Mouse (Mus musculus) left cerebral cortex, adult 6 months (tissue): Measurements from ENCODE around the gene Tnxb. TPM values are rescaled to one million over a fixed set of nuclear protein-coding genes. Genes with fewer than 3 reads are reported as not detected.

Source experiments
- long read RNA-seq, 2 experiments: library from polyadenylated mRNA; unstranded; transcript quantifications; one replicate each; pipeline ENCODE4 v2.0.0; 2019 to 2020
- polyA plus RNA-seq: library from polyadenylated mRNA; unstranded; fragments of <200 nt; fragmentation: Nextera tagmentation; gene quantifications from 2 replicates; pipeline ENCODE4 v1.2.3, GENCODE M21; 2021

Tnxb gene
- polyA plus RNA-seq: 0.04 and 0.10 TPM in 2 replicates
- long read RNA-seq, experiment 1: 0 reads
- long read RNA-seq, experiment 2, partial matches to known transcripts: 1 of 1 reads
- long read RNA-seq, experiment 2, other reads (novel, unspliced or antisense): 0 of 1 reads

DNA sequence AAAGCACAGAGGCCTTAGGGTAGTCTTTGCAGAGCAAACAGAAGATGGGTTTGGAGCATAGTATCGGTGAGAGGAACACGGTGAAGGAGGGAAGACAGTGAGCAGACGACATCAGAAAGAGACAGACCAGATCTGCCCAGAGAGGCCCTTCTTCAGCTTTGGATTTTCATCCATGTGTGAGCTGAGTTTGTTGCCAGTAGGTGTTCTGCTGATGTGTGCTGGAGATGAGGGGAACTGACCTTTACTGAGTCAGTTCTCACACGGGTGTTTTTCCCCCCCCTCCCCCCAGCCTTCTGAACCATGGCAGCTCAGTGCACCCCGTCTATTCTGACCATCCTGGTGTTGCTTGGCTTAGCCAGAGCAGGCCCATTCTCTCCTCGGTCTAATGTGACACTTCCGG lies at the start of gene Tnxb:
Tnxb (plus strand) TSS at position 301 of the 400 bp plus-strand sequence.

DNA sequence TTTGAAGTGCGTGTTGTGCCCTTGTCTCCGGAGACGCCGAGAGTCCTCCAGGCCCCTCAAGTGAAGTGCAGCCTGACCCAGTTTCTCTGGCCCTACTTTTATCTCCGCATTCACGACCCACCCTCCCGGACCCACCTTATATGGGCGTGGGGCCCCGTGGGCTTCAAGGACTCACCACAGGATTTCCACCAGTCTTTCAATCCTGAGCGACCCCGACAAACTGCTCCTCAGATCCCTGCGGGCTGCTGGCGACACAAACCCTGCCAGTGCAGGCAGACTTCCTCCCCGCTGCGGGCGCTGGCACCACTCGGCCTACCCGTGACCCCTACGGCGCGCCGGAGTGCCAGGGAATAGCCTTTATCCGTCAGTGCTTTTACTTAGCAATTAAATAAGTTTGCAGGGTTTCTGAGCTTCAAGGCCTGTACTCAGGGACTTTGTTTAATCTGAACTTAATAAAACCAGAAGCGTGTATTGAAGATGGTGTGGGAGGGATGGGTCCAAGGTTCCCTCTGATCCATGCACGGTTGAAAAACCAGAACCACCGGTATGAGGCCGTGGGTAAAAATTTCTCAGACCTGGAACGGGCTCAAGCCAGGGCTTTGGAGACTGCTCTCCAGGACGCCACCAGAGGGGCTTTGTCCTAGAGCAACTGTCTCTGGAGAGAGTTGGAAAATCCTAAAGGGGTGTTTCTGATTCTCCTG lies 42.2 kb upstream of the Tnxb start, which contains the start of gene Ppt2:
Ppt2 (minus strand) TSS at position 568 of the 701 bp plus-strand sequence.

GRCm38 (mm10) chr17:34629221-34629751 lies 41.0 kb upstream of the Tnxb start, which contains the start of gene Prrt1:
TSS of gene Prrt1 (plus strand) at chr17:34629533.

DNA sequence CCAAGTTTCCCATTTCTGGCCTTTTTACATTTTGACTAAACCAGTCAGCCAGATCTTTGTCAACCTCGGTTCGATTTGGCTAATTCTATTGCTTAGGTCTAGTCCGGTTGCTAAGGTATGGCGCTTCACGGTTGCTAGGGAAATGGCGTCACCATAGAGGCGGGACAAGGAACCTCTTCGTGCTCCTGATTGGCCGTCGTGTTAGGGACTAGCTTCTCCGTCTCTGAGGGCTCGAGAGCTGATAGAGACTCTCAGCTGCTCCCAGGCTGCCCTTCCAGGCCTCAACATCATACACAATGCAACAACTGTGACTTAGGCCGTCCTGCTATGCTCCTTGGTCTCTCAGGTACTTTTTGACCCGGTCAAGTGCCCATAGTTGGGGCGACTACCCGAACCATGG lies 25.7 kb upstream of the Tnxb start, which contains the start of gene Fkbpl:
Fkbpl (plus strand) TSS at position 157 of the 400 bp plus-strand sequence.

DNA sequence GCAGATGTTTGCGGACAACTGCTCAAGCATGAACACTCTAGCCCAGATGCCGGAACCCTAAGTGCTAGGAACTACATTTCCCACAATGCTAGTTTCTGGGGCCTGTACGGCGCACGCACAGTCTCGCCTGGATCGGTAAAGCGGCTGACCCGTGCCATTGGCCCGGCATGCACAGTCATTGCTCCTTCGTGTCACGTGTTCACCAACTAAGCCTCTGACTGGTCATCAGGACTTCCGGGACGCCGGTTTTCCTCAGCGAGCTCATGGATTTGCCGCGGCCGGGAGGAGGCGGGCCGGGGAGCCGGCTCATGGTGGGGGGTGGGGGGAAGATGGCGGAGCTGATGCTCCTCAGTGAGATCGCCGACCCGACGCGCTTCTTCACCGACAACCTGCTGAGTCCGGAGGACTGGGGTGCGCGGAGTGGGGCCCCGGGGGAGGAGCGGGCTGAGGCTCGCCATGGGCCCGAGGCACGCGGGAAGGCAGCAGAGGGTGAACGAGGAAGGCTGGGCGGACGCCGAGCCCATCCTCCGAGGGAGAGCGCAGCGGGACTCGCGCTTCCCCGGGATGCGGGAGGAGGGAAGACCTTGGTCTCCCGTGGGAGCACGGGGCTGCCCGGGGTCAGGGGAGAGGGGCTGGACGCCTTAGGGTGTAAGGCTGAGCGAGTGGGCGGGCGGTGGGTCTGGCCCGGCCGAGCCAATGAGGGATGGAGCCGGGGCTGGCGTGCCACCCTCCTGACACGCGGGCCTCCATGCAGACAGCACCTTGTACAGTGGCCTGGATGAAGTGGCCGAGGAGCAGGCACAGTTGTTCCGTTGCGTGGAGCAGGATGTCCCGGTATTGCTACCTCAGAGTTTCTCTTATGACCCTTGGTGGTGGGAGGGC lies 23.2 kb upstream of the Tnxb start, which contains the start of gene Atf6b:
Atf6b (plus strand) TSS at position 241 of the 882 bp plus-strand sequence.

GRCm38 (mm10) chr17:34743719-34744118 lies 73.4 kb downstream of the Tnxb start, which contains the start of gene C4b:
TSS of gene C4b (minus strand) at chr17:34743882.

Other genes with a start within 250 kb of the Tnxb start
- not detected in 2 replicates for gene Btnl4, start 193.2 kb upstream of the Tnxb start, polyA plus RNA-seq
- gene Btnl6, start 153.2 kb upstream of the Tnxb start, polyA plus RNA-seq: not detected in 2 replicates
- 0.38 and 2.3 TPM in 2 replicates for gene Notch4, start 106.3 kb upstream of the Tnxb start, polyA plus RNA-seq
- 0.33 and 1.7 TPM in 2 replicates for gene Gpsm3, start 80.7 kb upstream of the Tnxb start, polyA plus RNA-seq
- gene Pbx2, start 79.3 kb upstream of the Tnxb start, polyA plus RNA-seq: 1.8 and 4.5 TPM in 2 replicates
- gene Ager, start 72.7 kb upstream of the Tnxb start, polyA plus RNA-seq: 0.64 and 0.85 TPM in 2 replicates
- 171 and 196 TPM in 2 replicates for gene Rnf5, start 66.8 kb upstream of the Tnxb start, polyA plus RNA-seq
- 68.0 and 88.2 TPM in 2 replicates for gene Agpat1, start 66.3 kb upstream of the Tnxb start, polyA plus RNA-seq
- 4.0 and 4.1 TPM in 2 replicates for gene Egfl8, start 54.6 kb upstream of the Tnxb start, polyA plus RNA-seq
- 6.5 and 13.9 TPM in 2 replicates for gene Ppt2, start 42.0 kb upstream of the Tnxb start, polyA plus RNA-seq
- 12.4 and 24.5 TPM in 2 replicates for gene Prrt1, start 41.0 kb upstream of the Tnxb start, polyA plus RNA-seq
- 15.4 and 17.0 TPM in 2 replicates for gene Fkbpl, start 25.8 kb upstream of the Tnxb start, polyA plus RNA-seq
- gene Atf6b, start 23.4 kb upstream of the Tnxb start, polyA plus RNA-seq: 25.6 and 45.1 TPM in 2 replicates
- gene C4b, start 73.3 kb downstream of the Tnxb start, polyA plus RNA-seq: 3.9 and 8.9 TPM in 2 replicates
- not detected in 2 replicates for gene Cyp21a1, start 134.0 kb downstream of the Tnxb start, polyA plus RNA-seq
- 60.8 and 64.9 TPM in 2 replicates for gene Stk19, start 166.4 kb downstream of the Tnxb start, polyA plus RNA-seq
- 25.6 and 26.2 TPM in 2 replicates for gene Dxo, start 166.5 kb downstream of the Tnxb start, polyA plus RNA-seq
- gene Skiv2l, start 179.7 kb downstream of the Tnxb start, polyA plus RNA-seq: 20.2 and 21.7 TPM in 2 replicates
- gene Nelfe, start 179.9 kb downstream of the Tnxb start, polyA plus RNA-seq: 34.1 and 37.6 TPM in 2 replicates
- gene Cfb, start 192.0 kb downstream of the Tnxb start, polyA plus RNA-seq: 0.39 and 0.50 TPM in 2 replicates
- gene Zbtb12, start 208.9 kb downstream of the Tnxb start, polyA plus RNA-seq: 0.17 and 0.25 TPM in 2 replicates
- gene Gm20547, start 211.5 kb downstream of the Tnxb start, polyA plus RNA-seq: not detected in 2 replicates
- gene C2, start 227.7 kb downstream of the Tnxb start, polyA plus RNA-seq: 2.7 and 3.3 TPM in 2 replicates
- gene Ehmt2, start 227.9 kb downstream of the Tnxb start, polyA plus RNA-seq: 20.4 and 20.9 TPM in 2 replicates
- gene Slc44a4, start 243.9 kb downstream of the Tnxb start, polyA plus RNA-seq: 0.48 TPM in 2 replicates